Mouse (Mus musculus) olfactory bulb, adult 2 months (tissue): ENCODE results near the gene Csmd2. TPM values are rescaled to one million over a fixed set of nuclear protein-coding genes. Genes with fewer than 3 reads are reported as not detected.
A peak's percentile ranks its signal among the peaks of the same experiment; 100 is the strongest.

Experiments
- H3K27ac ChIP-seq: fragments of 200-500 bp; 2 replicates; pipeline ENCODE4 v1.5.1; 2012; ENCODE audit warnings: low read depth, low read length; ENCODE audit not compliant: insufficient read depth
- H3K4me1 ChIP-seq: fragments of 200-500 bp; 2 replicates; pipeline ENCODE4 v1.6.1; 2012; ENCODE audit warnings: low read length; ENCODE audit not compliant: control insufficient read depth, insufficient read depth
- H3K4me3 ChIP-seq: fragments of 200-500 bp; 2 replicates; pipeline ENCODE4 v1.5.1; 2012; ENCODE audit warnings: mild to moderate bottlenecking, low read depth, low read length, moderate library complexity; ENCODE audit not compliant: insufficient read depth
- CTCF ChIP-seq: fragments of 200-500 bp; IDR thresholded peaks from 2 replicates; pipeline ENCODE4 v1.5.1; 2012; ENCODE audit warnings: low read depth, mild to moderate bottlenecking, low read length, moderate library complexity; ENCODE audit not compliant: insufficient read depth
- POLR2A ChIP-seq: fragments of 200-500 bp; IDR thresholded peaks from 2 replicates; pipeline ENCODE4 v1.6.1; 2012; ENCODE audit warnings: mild to moderate bottlenecking, low read depth, low read length, moderate library complexity; ENCODE audit not compliant: insufficient read depth
- WGBS: fragments of 180-500 bp; shearing (Covaris S2); methylation state at CpG from one replicate; pipeline ENCODE4 v1.1.7; 2018; 5-methylcytosine and 5-hydroxymethylcytosine counted together
- polyA plus RNA-seq: library from polyadenylated mRNA; stranded (reverse); fragments of >200 nt; gene quantifications from 2 replicates; pipeline ENCODE4 v1.2.4, GENCODE M21; 2012; ENCODE audit warnings: low replicate concordance; ENCODE audit not compliant: missing spikeins, insufficient read depth, insufficient read length

Csmd2 gene
- polyA plus RNA-seq, 1 experiment = not detected

DNA sequence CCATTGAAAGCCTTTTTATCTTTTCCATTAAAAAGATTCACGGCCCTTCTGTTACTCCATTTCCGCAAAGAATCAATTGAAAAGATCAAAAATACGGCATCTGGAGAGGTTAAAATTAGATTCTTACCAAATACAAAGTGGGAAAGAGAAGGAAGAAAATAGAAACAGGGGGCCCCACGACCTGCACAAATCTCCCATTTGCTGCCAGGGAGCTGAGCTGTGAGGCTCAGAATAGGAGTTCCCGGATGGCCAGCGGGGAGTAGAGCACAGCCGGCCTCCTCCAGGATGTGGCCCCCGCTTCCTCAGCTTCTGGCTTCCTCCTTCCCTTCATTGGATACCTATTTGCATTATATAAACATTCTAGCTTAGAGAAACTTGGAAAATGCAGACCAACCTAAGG, 97.4 kb downstream of the Csmd2 start:
- Histone ChIP-seq H3K4me1 (peaks cover 19% of the 10 kb centered on the region), H3K4me3 (no peak overlapping the region), H3K27ac (no peak overlapping the region)
- 55% methylated on average over 8 of the region's 8 CpGs for WGBS
- TF ChIP-seq POLR2A (no peak), CTCF (no peak)

DNA sequence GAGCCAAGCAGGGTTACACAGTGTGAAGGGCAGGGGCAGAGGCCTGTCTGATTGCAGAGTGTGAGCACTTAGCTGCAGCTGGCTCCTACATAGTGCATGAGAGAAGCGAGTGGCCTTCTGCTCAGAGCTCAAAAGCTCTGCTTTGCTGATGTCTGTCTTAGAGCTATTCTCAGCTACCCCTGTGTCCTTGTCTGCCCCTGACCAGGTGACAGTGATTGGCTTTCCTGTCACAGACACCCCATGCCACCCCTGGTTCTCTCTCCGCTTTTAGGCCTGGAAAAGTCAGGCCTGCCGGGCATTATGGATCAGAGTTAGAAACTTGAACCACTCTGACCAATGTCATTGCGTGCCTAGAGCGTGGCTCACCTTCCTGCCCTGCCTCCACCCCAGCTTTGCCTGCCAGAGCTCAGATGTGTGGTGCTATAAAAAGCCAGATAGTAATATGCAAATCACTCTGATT, 99.5 kb downstream of the Csmd2 start:
- Histone ChIP-seq H3K4me1 (peaks cover 19% of the 10 kb centered on the region), H3K4me3 (no peak overlapping the region), H3K27ac (no peak overlapping the region)
- TF ChIP-seq POLR2A (no peak), CTCF (no peak)
- 85% methylated on average over 5 of the region's 5 CpGs for WGBS

DNA sequence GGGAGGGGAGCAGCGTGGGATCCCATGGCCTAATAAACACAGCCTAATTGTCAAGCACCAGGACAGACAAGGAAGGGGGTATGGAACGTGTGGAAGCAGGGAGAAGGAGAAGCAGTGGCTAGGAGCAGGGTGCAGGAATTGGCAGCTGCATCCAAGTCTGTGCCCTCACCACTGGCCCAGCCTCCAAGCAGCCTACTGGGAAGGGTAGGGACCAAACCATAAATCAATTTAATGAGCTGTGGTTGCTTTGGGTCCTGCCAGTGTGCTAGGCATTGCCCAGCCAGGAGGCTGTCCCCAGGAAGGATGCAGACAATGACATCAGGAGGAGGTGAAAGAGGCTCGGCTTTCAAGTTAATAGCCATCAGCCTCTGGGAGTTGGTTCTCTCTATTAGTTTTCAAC, 100.0 kb downstream of the Csmd2 start:
- WGBS = 53% methylated on average over 3 of the region's 3 CpGs
- TF ChIP-seq CTCF = no peak
- no peak for TF ChIP-seq POLR2A
- Histone ChIP-seq H3K4me1 (peaks cover 19% of the 10 kb centered on the region), H3K4me3 (no peak overlapping the region), H3K27ac (0 out of 2 replicates have a peak overlapping the region, but pooled peaks have one; percentile 10)

DNA sequence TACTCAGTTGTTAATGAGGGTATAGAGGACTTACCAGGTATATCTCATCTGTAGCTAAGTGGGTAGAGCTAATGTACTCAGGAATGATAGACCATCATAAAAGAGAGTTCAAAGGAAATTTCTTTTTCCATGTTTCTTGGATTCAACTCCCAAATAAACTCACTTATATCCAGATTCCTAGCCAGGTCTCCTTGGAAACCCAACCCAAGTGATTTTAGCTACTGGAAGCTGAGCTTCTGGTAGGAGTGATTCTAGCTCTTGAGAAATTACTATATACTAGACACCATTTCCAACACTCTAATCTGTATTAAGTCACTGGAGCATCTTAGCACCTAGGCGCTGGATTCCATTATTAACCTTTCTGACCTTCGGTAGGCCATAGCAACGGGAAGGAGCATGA, 100.6 kb downstream of the Csmd2 start:
- no peak overlapping the region for H3K27ac ChIP-seq
- peaks cover 19% of the 10 kb centered on the region for H3K4me1 ChIP-seq
- TF ChIP-seq CTCF (no peak), POLR2A (no peak)
- WGBS = 64% methylated on average over 3 of the region's 3 CpGs
- no peak overlapping the region for H3K4me3 ChIP-seq

DNA sequence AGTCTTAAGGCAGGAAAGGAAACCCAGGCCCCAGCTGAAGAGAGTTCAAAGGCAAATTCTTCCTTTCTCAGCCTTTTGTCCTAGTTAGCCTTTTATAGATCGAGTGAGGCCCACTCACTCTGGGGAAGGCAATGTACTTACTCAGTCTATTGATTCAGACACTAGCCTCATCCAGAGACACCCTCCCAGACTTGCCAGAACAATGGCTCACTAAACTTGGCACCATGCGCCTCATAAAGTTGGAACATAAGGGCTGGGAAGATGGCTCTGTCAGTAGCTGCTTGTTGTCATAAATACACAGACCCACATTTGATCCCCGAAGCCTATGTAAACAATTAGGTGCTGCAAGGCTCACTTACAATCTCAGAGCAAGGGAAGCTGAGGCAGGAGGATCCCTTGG, 104.3 kb downstream of the Csmd2 start:
- Histone ChIP-seq H3K4me3 (no peak overlapping the region), H3K27ac (no peak overlapping the region), H3K4me1 (peaks cover 22% of the 10 kb centered on the region)
- 77% methylated on average over 3 of the region's 3 CpGs for WGBS
- no peak for TF ChIP-seq POLR2A
- TF ChIP-seq CTCF = no peak

DNA sequence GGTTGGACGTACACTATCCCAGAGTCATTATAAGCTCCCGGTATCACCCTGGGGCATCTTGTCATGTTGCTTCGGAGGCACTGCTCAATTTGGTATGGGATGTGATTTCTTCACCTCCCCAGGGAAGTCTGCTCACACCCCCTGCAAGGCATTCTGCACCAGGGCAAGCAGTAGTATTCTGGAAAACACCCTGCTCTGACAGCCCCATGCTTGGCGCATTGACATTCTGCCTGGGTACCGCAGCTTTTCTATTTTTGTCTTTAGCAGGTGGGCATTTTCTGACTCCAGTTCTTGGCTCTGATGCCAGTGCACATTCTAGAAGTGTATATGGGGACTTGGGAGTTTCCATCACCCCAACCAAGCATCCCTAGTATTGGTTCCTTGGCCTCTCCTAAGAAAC, 111.9 kb downstream of the Csmd2 start:
- TF ChIP-seq POLR2A = no peak
- no peak for TF ChIP-seq CTCF
- 67% methylated on average over 5 of the region's 5 CpGs for WGBS
- no peak overlapping the region for H3K4me3 ChIP-seq
- no peak overlapping the region for H3K27ac ChIP-seq
- peaks cover 14% of the 10 kb centered on the region for H3K4me1 ChIP-seq

DNA sequence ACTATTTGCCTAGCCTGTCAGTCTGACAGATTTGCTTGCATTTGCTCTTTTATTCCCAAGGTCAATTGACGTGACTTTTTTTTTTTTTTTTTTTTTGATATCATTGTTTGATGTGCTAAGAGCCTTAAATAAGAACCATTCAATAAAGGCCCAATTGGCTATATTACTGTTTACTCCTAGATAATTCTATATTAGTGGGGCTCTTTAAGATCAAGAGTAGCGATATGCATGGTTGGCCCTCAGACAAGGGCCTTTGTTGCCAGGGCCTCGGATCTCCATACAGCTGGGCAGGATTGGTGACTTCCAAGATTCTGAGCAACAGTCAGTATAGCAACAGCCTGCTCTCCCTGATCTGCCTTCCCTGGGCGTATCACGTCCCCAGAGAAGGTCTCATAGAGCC, 112.9 kb downstream of the Csmd2 start:
- 74% methylated on average over 5 of the region's 5 CpGs for WGBS

DNA sequence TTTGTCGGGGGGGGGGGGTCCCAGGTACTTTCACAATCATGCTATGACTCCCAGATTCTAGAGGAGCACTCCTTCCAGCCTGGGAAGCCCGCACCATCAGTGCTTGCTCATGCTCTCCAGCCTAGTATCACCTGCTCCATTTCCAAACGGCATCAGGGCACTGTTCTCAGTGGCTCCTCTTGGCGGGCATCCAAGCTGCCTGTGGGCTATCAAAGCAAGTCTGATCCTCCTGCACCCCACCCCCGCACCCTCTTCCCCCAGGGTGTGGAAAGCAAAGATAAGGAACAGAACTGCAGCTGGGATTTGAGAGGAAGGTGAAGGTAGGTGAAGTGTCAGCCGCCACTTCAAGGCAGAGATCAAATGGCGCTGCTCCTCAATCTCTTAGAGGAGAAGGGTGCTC, 128.7 kb downstream of the Csmd2 start:
- 70% methylated on average over 7 of the region's 7 CpGs for WGBS
- Histone ChIP-seq H3K4me1 (no peaks in the 10 kb centered on the region), H3K27ac (no peak overlapping the region), H3K4me3 (no peak overlapping the region)
- TF ChIP-seq POLR2A = no peak
- TF ChIP-seq CTCF = no peak

More for the DNA sequence above, 112.9 kb downstream of the Csmd2 start:
- no peak overlapping the region for H3K27ac ChIP-seq
- peaks cover 10% of the 10 kb centered on the region for H3K4me1 ChIP-seq
- no peak overlapping the region for H3K4me3 ChIP-seq
- TF ChIP-seq CTCF (no peak), POLR2A (no peak)

DNA sequence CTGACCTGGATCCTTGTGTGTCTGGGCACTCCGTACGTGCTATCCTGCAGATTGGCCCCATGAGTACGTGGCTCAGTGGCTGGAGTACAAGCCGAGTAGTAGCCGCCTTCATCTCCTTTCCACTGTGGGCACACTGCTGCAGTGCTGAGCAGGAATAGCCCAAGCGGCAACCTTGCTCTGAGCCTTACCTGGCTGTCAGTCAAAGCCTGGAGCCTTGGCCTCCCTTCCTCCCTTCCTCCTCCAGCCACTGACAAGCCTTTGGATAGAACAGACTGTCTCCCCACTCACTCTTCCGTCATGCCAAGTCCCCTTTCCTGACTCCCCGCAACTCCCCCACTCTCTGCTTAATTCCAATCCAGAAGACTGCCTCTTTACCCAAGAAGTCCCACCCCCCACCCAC, 135.6 kb downstream of the Csmd2 start:
- Histone ChIP-seq H3K27ac (no peak overlapping the region), H3K4me1 (peaks cover 9% of the 10 kb centered on the region), H3K4me3 (no peak overlapping the region)
- TF ChIP-seq CTCF (no peak), POLR2A (no peak)
- 92% methylated on average over 8 of the region's 8 CpGs for WGBS

DNA sequence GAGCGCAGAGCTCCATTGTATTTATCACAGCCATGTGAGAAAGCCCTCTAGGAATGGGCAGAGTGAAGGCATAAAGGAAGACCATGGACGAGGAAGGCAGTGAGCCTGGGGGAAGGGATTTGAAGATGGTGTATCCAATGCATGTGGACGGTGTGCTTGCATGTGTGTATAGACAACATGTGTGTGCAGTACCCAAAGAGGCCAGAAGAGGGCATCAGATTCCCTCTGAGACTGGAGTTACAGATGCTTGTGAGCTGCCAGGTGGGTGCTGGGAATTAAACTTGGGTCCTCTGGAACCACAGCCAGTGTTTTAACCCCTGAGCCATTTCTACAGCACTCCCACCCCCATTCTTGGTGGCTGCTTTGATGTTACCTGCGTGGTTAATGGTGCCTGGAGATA, 137.1 kb downstream of the Csmd2 start:
- WGBS = 91% methylated on average over 4 of the region's 4 CpGs
- no peak overlapping the region for H3K4me3 ChIP-seq
- H3K4me1 ChIP-seq = peaks cover 11% of the 10 kb centered on the region
- H3K27ac ChIP-seq = no peak overlapping the region
- TF ChIP-seq POLR2A (no peak), CTCF (no peak)
